Mouse (Mus musculus) intestine, postnatal 0 days (tissue): Measurements from ENCODE around the gene Cdh18. TPM values are rescaled to one million over a fixed set of nuclear protein-coding genes. Genes with fewer than 3 reads are reported as not detected.

ENCODE experiments used
- ATAC-seq: fragments of 200-750 bp; cut with Nextera tagmentation; 2 replicates; pipeline ENCODE4 v1.8.0; 2017; ENCODE audit warnings: mild to moderate bottlenecking, moderate TSS enrichment, moderate library complexity
- H3K27ac ChIP-seq: fragments of 300-500 bp; sonication (generic); 2 replicates; pipeline ENCODE4 v1.5.1; 2014; ENCODE audit warnings: mild to moderate bottlenecking, low read depth, low read length, moderate library complexity
- H3K27me3 ChIP-seq: fragments of 300-500 bp; sonication (generic); replicated peaks from 2 replicates; pipeline ENCODE4 v1.6.1; 2014; ENCODE audit warnings: low read length, mixed read lengths; ENCODE audit not compliant: control insufficient read depth, insufficient read depth
- H3K36me3 ChIP-seq: fragments of 300-500 bp; sonication (generic); 2 replicates; pipeline ENCODE4 v1.6.1; 2014; ENCODE audit warnings: mild to moderate bottlenecking, moderate library complexity; ENCODE audit not compliant: control insufficient read depth, insufficient read depth
- H3K4me1 ChIP-seq: fragments of 300-500 bp; sonication (generic); replicated peaks from 2 replicates; pipeline ENCODE4 v1.6.1; 2014; ENCODE audit warnings: antibody characterized with exemption, low read length, mixed read lengths; ENCODE audit not compliant: control insufficient read depth, insufficient read depth
- H3K4me2 ChIP-seq: fragments of 300-500 bp; sonication (generic); replicated peaks from 2 replicates; pipeline ENCODE4 v1.6.1; 2014; ENCODE audit warnings: low read depth, mild to moderate bottlenecking, moderate library complexity
- H3K4me3 ChIP-seq: fragments of 300-500 bp; sonication (generic); 2 replicates; pipeline ENCODE4 v1.5.1; 2014; ENCODE audit warnings: low read depth, low read length
- H3K9ac ChIP-seq: fragments of 300-500 bp; sonication (generic); 2 replicates; pipeline ENCODE4 v1.6.1; 2014; ENCODE audit warnings: mild to moderate bottlenecking, low read depth, low read length
- H3K9me3 ChIP-seq: fragments of 300-500 bp; sonication (generic); 2 replicates; pipeline ENCODE4 v1.6.1; 2016; ENCODE audit warnings: mixed run types; ENCODE audit not compliant: control insufficient read depth
- CTCF ChIP-seq: sonication (generic); IDR thresholded peaks from 2 replicates; pipeline ENCODE4 v1.5.1; 2016; ENCODE audit warnings: low read depth, mild to moderate bottlenecking, control low read depth, antibody characterized with exemption, moderate library complexity
- WGBS: fragments of 180-500 bp; shearing (Covaris S2); extraction: QIAGEN DNeasy Blood & Tissue Kit; methylation state at CpG from one replicate; pipeline ENCODE4 v1.1.7; 2014; 5-methylcytosine and 5-hydroxymethylcytosine counted together
- polyA plus RNA-seq: library from polyadenylated mRNA; unstranded; fragments of >200 nt; fragmentation: Nextera tagmentation; extraction: Ambion mirVana; gene quantifications from 2 replicates; pipeline ENCODE4 v1.2.1, GENCODE M21; 2015

The Cdh18 gene
- polyA plus RNA-seq, 1 experiment from 2014 or later = 0.25 TPM

DNA sequence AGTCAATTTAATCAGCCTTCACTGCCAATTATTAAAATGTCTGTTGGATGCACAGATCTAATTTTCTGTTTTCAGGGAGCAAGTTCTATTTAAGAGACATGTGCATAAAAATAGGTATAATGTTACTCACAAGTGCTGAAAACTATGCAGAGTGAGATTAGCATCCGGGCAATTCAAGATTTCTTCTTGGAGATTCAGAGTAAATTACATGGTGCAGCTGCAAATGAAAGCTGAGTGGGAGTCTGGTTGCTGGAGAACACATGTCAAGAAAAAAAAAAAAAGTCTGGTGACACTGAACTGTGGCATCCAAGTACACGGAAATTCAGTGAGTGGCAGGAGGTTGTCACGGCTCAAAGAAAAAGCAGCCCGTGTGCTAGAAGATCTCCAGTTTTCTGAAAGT, 348.9 kb downstream of the Cdh18 start:
- Histone ChIP-seq H3K27me3 (no peaks in the 10 kb centered on the region), H3K4me2 (no peak overlapping the region), H3K36me3 (no peaks in the 10 kb centered on the region), H3K27ac (no peak overlapping the region), H3K4me3 (no peak overlapping the region), H3K9me3 (no peaks in the 10 kb centered on the region), H3K4me1 (no peaks in the 10 kb centered on the region), H3K9ac (no peak overlapping the region)
- WGBS = 71% methylated on average over 4 of the region's 4 CpGs
- ATAC-seq = no peak
- no peak for TF ChIP-seq CTCF

DNA sequence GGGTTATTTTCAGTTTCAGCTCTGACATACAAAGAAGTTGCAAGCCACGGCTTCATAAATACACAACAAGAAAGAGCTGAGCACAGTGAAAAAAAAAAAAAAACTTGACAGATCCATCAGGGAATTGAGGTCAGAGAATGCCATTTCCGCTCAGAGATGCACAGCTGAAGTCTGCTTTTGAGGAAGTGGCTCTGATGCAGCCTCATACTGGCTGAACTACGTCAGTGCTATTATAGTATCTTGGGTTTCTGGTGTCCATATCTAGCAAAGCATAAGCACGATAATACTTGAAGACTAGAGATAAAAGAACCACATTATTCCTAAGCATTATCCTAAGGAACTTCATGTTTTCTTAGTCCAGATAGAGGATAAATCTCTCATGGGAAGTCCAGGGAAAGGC, 349.4 kb downstream of the Cdh18 start:
- H3K36me3 ChIP-seq = no peaks in the 10 kb centered on the region
- no peaks in the 10 kb centered on the region for H3K27me3 ChIP-seq
- no peaks in the 10 kb centered on the region for H3K4me1 ChIP-seq
- no peaks in the 10 kb centered on the region for H3K9me3 ChIP-seq
- H3K9ac ChIP-seq = no peak overlapping the region
- H3K4me2 ChIP-seq = no peak overlapping the region
- TF ChIP-seq CTCF = no peak
- H3K27ac ChIP-seq = no peak overlapping the region
- no peak overlapping the region for H3K4me3 ChIP-seq
- ATAC-seq = no peak
- 72% methylated on average over 4 of the region's 4 CpGs for WGBS

DNA sequence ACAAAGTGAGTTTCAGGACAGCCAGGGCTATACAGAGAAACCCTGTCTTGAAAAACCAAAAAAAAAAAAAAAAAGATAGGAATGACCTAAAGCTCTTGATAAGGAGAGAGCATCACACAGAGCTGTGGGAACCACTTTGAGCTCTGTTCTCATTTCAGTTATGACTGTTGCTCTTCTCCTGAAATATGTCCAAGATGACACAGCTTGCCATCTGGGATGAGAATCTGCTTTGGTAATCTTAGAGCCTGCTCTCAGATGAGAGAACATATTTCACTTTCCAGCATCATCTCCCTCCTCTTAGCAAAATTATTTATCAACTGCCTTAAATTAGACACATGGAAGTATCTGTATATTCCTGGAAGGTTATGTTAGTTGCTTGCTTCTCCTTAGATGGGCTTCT, 365.6 kb downstream of the Cdh18 start:
- Histone ChIP-seq H3K9ac (no peak overlapping the region), H3K4me3 (no peak overlapping the region), H3K27ac (no peak overlapping the region), H3K4me1 (no peaks in the 10 kb centered on the region), H3K36me3 (no peaks in the 10 kb centered on the region), H3K27me3 (no peaks in the 10 kb centered on the region), H3K9me3 (no peaks in the 10 kb centered on the region), H3K4me2 (no peak overlapping the region)
- TF ChIP-seq CTCF = no peak
- ATAC-seq = no peak

DNA sequence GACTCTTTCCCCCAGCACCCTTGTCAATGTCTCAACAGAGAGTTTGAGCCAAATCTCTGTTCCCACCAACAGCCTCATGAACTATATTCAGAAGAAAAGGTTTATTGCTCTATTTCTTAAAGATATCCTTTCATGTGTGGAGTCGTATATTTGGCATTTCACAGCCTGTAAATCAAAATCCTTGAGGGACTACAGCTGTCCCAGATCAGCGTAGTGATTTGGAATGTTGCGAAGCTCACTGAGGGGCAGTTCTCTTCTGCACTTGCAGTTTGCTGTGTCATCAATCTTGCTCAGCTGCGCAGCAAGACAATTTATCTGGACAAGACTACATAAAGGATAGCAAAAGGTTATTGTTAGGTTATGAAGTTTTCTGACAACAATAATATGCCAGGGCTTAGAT, 385.5 kb downstream of the Cdh18 start:
- Histone ChIP-seq H3K4me1 (no peaks in the 10 kb centered on the region), H3K36me3 (no peaks in the 10 kb centered on the region), H3K9me3 (no peaks in the 10 kb centered on the region), H3K9ac (no peak overlapping the region), H3K4me3 (no peak overlapping the region), H3K27me3 (no peaks in the 10 kb centered on the region), H3K4me2 (no peak overlapping the region), H3K27ac (no peak overlapping the region)
- TF ChIP-seq CTCF = no peak
- no peak for ATAC-seq
- WGBS = 57% methylated on average over 4 of the region's 4 CpGs

DNA sequence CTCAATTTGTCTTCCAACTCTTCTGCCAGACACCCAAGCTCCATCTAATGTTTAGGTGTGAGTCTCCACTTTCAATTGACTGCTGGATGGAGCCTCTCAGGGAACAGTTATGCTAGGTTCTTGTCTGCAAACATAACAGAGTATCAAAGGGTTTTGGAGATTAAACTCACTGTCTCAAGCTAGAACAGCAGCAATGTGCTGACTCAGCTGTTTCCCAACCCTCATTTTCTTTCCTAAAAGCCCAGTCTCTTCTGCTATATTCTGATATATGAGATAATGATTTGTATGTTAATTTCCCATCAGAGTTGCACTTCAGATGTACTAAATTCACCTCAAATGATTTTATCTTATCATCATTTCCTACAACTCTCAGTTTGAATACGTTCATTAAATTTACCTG, 398.4 kb downstream of the Cdh18 start:
- H3K4me1 ChIP-seq = no peaks in the 10 kb centered on the region
- WGBS = 85% methylated on average over 1 of the region's 1 CpGs
- no peak overlapping the region for H3K4me3 ChIP-seq
- no peaks in the 10 kb centered on the region for H3K27me3 ChIP-seq
- H3K9ac ChIP-seq = no peak overlapping the region
- no peak for TF ChIP-seq CTCF
- H3K4me2 ChIP-seq = no peak overlapping the region
- H3K36me3 ChIP-seq = no peaks in the 10 kb centered on the region
- no peak for ATAC-seq
- no peak overlapping the region for H3K27ac ChIP-seq
- no peaks in the 10 kb centered on the region for H3K9me3 ChIP-seq

DNA sequence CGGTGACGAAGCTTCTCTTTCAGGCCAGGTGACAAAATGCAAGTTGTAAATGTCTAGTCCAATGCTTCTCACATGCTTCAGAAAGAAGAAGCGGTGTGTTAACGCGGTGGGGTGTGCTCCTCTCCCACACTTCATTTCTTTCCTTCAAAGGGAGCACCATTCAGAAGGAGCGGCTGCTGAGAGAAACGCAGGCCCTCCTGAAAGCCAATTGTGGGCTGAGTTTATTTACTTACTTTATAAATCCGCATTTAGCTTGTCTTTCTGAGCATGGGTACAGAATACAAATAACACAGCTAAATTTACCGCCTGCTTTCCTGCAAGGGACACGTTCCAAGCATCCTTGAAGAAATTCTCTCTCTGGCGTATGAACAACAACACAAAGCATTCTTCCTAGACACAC, 420.6 kb downstream of the Cdh18 start:
- ATAC-seq = no peak
- TF ChIP-seq CTCF = no peak
- Histone ChIP-seq H3K9ac (no peak overlapping the region), H3K36me3 (no peaks in the 10 kb centered on the region), H3K9me3 (no peaks in the 10 kb centered on the region), H3K27ac (no peak overlapping the region), H3K4me1 (no peaks in the 10 kb centered on the region), H3K4me3 (no peak overlapping the region), H3K4me2 (no peak overlapping the region), H3K27me3 (no peaks in the 10 kb centered on the region)
- WGBS = 76% methylated on average over 11 of the region's 11 CpGs

DNA sequence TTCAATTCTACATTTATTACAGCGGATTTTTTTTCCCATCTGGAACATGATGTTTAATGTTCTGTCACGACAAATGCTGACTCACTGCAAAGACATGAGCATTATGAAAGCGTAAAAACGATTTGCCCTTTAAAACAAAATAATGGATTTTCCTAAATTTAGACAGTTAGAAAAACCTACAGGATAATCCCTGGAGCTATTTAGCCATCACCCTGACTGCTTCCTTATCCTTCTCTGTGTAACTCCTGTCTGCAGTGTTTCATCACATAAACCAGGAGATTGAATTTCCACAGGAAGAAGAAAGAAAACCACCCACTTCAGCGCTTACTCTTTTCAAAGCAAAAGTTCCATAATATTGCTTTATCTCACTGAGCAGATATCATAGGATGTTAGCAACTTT, 431.3 kb downstream of the Cdh18 start:
- Histone ChIP-seq H3K9me3 (no peaks in the 10 kb centered on the region), H3K4me1 (no peaks in the 10 kb centered on the region), H3K27ac (no peak overlapping the region), H3K4me2 (no peak overlapping the region), H3K36me3 (no peaks in the 10 kb centered on the region), H3K4me3 (no peak overlapping the region), H3K27me3 (no peaks in the 10 kb centered on the region), H3K9ac (no peak overlapping the region)
- 74% methylated on average over 5 of the region's 5 CpGs for WGBS
- ATAC-seq = no peak
- no peak for TF ChIP-seq CTCF
